Mouse (Mus musculus): ENCODE data around the gene Fhad1. TPM values are rescaled to one million over a fixed set of nuclear protein-coding genes. Genes with fewer than 3 reads are reported as not detected.

Gene Fhad1
- total RNA-seq, 2 experiments from 2014 or later = 8.6 to 9.7 TPM

DNA sequence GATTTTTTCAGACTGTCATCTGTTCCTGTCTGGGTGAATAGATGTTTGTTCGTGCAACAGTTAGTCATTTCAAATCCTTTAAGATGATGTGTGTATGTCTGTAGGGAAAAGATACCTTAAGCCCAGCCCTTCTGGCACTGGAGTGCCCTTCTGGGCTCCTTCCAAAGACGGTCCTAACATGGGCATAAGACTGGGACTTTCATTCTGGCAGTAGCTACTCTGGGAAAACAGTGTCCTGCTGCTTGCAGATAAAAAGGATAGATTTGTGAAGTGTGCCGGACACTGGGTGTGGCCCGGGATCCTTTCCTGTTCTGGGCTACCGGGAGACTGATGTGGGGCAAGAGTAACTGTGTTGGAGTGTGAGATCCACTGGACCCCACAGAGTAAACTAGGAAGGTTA, 132.9 kb downstream of the Fhad1 start:
- DNase-seq = no peak

DNA sequence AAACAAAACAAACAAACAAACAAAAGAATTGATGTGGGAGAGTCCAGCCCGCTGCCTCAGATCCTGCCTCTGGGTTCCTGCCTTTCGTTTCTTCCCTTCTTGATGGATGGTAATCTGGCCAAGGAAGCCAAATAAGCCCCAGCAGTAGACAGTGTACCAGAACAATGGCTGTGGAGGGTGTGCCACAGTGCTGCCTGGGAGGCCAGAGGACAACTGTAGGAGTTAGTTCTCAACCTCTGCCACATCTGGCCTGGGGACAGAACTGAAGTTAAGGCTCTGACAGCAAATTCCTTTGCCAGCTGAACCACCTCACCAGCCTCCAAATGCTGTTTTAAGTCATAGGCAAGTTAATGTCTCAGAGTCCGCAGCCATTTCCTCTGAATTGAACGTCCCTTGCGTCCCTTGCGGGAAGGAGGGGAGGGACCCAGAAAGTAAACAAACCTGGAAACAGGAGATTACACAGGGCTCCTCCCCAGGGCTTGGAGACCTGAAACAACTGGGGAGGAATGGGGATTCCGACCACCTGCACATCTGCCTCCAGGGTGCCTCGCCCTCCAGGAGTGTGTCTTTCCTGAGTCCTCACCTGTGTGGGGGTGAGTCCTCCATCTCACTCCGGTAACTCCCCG, 133.5 kb downstream of the Fhad1 start:
- no peak for DNase-seq

DNA sequence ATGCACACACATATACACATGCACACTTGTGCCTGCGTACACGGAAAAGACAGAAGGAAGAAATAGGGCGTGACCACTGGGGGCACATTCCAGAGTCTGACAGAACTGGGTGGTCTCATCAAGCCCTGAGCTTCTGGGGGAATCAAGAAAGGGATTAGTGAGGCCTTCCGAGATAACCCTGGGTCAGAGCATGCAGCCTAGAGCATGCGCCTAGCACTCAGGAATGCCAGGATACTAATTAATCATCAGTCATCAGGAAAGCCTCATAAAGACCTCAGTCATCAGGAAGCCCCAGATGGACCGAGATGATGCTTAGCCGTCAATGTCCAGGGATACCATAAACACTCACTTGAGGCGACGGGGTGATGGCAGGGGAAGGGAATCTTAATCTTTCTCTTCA, 135.0 kb downstream of the Fhad1 start:
- no peak for DNase-seq

DNA sequence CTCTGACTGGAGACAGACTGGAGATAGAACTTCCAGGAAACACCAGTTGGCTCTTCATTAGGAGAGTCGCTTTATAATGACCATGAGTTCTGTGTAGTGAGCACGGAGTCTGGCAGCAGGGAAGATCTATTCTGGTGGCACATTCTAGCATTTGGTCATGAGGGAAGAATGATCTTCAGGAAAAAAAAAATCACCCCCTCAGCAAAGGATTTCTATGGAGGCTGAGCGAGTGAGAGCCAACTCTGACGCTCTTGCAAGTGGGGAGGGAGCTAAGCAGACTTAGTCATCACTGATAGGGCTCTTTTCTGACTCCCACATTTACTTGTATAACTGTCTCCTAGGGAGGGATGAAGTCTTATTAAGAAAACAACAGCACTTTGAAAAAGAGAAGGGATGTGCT, 135.8 kb downstream of the Fhad1 start:
- no peak for DNase-seq

DNA sequence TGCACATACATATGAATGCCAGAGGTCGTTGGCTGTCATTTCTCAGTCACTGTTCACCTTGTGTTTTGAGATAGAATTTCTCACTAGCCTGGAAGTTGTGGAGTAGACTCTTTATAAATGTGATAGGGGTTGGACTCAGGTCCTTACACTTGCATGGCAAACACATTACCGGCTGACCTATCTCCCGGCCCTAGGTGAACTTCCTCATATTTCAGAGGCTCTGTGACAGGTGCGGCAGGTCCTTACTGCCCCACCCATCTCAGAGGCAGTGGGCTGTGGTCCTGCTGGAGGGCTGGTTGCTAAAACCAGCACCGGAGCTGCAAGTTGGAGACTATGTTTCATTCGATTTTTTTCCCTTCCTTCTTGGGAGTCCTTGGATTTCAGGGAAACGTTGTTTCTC, 136.3 kb downstream of the Fhad1 start:
- DNase-seq = no peak

DNA sequence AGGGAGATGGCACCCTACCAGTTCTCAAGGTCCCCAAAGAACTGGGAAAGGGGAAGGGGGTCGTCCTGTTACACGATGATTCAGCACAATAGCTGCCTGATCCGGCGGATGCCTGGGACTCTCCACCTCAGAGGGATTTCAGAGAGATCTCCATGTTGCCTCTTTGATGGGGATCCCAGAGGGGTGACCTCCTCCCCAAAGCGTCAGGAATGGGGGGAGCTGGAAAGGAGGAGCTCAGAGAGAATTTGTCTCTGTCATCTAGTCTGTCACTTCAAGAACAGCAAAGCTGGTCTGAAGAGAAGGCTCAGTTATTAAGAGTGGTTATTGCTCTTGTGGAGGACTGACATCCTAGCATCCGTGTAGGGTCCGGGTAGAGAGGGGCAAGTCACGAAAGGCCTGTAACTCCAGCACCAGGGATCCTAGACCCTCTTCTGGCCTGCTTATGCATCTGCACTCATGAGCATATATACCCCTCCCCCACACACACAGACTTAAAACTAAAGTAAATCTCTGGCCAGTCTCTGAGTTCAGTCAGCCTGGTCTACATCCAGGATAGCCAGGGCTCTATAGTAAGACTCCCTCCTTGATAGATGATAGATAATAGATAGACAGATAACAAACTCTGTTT, 139.3 kb downstream of the Fhad1 start:
- no peak for DNase-seq

DNA sequence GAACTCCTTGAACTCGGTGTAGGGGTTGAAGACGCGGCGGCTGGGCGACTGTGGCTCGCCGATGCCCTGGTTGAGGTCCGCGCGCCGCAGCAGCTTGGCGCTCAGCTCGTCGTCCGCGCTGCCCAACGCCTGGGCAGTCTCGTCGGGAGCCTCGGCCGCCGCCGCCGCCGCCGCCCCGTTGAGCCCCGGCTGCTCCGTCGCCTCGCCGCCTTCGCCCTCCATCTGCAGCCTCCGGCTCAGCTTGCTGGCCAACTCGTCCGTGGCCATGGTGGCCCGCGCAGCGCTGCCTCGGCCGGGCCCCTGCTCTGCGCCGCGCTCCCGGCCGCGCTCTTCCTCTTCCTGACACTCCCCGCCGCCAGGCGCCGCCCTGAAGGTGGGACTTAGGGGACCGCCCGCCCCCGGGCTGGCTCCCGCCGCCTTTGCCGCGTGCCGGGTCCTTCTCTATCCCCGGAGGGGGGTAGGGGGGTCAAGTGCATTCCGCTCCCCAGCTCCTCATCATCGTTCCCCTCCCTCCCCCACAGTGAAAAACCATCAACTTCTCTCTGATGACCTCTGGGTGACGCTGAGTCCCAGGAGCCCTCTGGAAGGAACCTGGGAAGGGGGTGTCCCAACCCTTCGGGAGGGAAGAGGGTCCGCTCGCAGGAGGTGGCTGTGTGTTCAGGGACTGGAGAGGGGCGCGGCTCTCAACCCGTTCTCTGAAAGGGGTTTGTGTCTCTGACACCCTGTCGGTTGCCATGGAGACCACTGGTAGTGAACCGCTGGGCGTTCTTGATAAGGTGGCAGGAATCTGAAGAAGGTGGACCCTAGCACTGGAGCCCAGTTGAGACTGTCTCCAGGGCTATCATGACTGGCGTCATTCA, 140.1 kb downstream of the Fhad1 start, which contains the start of gene Efhd2:
Gene Efhd2, minus strand, starts transcription at position 320 of the 860 bp plus-strand sequence.
- DNase-seq = peak; percentile 78 to 81

DNA sequence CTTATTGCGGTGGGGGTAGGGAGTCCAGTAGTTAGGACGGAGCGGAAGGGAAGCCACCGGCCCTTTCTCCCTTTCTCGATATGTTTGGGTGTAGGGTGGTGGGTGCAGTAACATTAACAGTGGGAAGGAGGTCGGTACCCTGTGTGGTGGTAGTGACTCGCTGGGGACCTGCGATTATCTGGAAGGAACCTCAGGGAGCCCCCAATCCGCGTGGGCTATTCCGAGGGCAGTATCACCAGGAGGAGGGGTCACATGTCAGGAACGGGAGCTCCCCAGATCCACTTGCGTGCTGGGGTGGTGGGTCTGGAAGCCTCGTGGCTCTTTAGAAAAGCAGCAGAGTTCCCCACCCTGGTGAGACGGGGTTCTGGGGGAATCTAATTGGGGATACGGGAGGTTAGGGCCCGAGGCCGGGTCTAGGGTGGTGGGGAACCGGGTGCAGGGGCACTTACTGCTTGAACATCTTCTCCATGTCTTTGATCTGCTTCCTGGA, 140.7 kb downstream of the Fhad1 start:
- DNase-seq = no peak

DNA sequence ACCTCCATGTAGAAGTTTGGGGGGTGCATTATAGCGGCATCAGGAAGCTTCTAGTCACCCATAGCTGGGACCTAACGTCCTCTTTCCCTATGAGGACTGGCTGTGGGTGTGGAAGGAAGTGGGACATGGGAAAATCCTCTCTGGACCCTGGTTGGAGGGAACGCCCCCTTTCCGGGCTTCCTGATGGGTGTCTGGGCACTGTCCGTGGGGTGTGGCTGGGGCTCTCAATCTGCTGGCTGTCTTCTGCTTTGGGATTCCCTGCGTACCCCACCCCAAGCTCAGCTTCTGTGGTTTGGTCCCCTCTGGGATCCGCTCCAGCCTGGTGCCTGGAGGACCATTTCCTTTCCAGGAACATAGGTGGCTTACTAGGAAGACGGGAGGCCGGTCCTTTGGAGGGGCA, 141.9 kb downstream of the Fhad1 start:
- no peak for DNase-seq

DNA sequence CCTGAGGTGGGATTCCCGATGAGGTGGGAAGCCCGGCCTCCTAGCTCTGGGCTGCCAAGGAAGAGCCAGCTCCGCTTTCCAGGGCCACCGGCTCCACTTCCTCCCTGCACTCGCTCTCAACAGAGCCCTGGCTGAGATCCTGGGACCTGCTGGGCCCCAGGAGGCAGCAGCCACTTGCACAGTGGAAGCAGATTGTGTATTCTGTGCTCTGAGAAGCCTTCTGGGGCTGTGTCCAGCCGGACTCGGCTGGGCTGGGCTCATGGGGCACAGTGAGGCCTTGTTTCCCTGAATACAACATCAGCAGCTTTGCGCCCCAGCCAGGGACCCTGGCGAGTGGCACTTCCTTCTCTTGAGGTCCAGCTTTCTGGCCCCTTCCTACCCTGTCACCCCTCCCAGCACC, 143.0 kb downstream of the Fhad1 start:
- DNase-seq = peak in 1 of 2 experiments; percentile 79

DNA sequence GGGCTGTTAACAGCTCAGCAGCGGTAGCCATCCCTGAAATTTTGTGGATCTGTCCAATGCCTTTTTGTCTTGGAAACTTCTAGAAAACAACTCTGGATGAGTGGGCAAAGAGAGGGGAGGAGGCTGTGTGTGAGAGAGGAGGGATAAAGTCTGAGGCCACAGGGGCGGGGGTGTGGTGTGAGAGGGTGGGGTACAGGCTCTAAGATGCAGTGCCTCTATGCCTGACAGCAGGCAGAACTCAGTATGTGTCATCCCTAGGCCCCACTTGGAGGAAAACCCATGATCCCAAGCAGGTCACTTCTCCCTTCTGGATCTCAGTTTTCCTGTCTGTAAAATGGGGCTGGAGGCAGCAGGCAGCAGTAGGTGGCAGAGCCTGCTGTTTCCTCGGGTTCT, 143.6 kb downstream of the Fhad1 start:
- no peak for DNase-seq

DNA sequence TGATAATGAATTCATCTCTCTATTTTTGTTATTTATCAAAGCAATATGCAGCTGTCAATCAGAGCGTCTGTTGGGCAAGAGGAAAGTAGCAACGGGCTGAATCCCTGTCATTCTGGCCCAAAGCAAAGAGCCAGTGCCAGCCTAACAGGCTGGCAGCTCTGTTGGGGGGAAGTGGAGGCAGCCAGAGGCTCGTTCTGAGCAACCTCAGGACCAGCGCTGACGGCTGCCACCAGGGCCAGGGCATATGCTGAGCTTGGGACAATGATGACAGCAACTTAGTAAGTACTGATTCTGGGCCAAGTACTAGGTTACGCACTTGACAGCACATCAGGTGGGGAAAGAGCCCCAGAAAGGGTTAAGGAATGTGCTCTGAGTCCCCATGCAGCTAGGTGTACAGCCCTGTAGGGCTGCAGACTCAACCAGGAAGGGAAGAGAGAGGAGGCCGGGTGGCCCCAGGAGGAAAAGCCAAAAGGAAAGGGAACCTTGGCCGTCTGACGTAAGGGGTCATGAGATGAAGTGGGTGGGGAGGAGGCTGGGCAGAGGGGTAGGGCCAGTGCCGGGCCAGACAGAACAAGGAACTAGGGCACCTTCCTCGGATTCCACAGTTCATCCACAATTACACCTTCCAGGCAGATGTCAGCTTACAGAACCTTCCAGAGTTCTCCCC, 144.1 kb downstream of the Fhad1 start:
- DNase-seq = no peak

DNA sequence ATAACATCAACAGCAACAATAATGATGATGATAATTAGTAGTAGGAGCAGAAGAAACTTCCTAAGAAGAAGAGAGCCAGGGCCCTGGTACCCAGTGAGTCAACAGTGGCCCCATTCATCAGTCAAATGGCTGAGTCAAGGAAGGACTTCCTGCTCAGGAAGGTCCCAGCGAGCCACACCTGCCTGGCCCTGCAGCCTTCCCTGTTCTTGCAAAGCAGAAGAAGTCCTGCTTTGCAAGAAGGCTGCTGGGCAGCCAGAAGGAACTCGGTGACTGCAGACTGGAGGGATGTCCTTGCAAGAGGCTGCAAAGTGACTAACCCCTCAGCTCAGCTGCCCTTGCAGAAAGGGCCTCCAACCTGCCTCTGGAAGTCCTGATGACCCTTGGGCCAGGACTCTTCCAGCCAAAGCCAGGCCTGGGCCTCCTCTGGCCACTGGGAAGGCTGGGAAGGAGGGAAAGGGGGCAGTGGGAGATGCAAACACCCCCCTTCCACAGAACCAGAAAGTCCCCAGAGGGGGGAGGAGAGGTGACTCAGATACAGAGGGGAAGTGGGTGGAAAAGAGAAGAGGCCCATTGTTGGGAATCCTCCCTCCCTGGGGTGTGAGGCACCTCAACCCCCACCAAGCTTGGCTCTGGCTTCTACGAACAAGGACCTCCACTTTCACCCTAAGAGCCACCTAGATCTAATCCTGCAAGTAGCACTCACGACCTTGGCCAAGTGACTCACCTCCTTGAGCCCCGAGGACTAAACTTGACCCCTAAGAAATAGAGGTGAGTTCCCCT, 145.3 kb downstream of the Fhad1 start:
- no peak for DNase-seq

DNA sequence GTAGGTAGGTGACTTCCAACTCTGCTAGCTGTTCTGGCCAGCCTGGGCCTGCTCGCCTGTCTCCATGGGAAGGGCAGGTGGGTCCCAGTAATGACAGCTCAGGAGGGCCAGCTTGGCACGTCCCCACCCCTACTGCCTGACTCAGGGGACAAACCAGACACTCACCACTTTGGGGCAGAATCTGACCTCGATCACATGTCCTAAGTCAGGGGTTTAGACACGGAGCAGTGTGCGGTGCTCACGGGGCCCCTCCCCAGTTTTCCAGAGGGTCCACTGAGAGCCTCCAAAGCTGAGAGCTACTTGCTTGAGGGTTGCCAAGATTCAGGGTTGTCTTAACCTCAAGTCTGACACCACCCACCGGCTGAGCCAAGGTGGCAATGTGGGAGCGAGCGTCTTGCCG, 146.8 kb downstream of the Fhad1 start:
- DNase-seq = no peak

DNA sequence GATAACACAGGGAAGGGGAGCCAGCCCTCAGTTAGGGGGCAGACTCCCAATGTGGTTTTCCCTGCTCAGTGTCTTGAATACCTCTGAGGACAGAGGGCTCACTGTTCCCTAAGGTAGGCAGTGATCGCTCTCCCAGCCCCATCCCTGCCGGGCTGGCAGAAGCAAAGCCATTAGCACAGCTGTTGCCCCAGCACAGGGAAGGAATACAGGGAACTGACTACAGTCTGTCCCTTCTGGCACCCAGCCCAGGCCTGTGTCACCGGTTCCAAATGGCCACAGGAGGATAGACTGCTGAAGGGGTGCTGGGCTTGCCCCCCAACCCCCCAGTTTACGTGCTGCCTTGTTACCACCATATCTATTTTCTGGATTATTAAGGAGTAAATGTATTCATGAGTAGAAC, 147.4 kb downstream of the Fhad1 start:
- DNase-seq = no peak

DNA sequence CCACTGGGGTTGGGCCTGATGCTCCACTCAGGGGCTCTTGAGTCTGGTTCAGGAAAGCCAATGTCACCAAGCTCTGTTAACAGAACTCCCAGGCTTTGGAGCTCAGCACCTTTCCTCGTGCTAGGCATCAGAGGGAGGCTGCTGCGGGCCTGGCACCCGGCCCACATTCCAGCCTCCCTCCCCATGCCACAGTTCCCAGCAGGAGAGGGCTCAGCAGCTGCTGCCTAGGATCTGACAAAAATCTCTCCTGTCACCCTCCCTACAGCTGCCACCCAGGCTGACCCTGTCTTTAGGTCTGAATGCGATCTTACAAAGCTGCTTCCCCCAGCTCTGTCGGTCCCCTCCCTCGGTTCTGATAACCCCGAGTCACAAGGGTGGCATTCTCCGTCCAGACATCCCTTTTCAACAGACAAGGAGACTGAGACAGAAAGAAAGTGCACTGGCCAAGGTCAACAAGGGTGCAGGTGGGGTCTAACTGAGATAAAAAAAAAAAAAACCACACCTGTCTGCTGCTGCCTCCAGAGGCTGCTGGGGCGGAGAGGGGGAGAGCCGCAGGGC, 147.9 kb downstream of the Fhad1 start:
- no peak for DNase-seq

DNA sequence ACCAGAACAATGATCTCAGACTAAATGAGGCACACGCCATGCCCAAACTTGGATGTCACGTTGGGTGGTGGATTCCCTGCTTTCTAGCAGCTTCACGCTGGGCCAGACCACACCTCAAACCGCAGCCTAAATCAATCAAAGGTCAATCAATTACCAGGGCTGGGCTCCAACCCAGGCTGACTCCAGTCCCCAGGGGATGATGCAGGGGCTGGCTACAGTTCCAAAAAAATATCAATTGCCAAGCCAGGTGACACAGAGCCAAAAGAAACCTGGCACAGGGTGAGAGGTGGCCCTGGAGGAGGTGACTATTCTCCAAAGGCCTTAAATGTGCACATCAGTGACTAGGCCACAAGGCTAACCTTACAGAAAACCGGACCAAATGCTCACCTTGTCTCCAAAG, 149.3 kb downstream of the Fhad1 start:
- no peak for DNase-seq

DNA sequence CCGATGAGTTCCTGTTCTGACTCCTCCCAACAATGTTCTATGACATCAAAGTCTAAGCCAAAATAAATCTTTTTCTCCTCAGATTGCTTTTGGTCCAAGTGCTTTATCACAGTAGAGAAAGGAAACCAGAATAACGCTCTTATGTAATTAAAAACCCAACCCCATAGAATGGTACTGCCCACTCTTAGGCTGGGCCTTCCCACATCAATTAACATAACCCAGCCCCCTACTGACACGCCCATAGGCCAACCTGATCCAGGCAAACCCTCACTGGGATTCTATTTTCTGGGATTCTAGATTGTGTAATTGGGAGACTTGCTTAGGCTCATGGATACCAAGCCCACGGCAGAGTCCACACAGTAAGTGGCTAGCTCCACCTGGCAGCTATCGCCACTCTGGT, 149.9 kb downstream of the Fhad1 start:
- DNase-seq = no peak

DNA sequence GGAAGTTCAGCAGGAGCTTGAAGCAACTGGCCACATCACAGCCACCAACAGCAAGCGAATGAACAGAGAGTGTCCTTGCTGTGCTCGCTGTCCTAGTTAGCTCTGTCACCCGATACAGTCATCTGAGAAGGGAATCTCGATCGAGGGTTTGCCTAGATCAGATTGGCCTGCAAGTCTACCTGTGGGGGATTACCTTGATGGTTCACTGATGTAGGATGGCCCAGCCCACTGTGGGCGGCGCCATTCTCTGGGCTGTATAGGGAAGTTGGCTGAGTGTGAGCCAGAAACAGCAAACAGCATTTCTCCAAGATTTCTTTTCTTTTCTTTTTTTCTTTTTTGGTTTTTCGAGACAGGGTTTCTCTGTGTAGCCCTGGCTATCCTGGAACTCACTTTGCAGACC, 150.4 kb downstream of the Fhad1 start:
- DNase-seq = no peak

DNA sequence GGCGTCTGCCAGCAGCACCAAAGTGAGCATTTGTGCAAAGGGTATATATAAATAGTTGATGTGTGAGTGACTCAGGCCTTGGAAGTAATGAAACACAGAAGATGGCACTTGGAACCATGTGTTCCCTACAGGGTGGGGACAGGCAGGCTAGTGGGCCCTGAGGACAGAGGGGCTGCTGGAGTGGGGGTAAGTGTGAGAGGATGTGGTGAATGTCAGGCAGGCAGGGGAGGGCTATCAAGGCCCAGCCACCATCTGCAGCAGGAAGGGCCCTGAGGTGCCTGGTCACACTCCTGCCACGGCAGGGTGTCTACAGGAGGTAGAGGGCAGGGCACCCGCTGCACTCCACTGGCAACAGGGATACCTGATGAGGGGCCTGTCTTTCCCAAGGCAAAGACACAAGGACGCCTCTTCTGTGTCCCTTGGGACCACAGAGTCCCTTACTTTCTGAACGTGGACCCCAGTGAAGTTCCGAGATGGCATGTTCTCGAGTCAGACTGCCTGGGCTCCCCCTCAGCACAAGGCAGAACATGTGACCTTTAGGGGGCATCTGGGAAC, 151.1 kb downstream of the Fhad1 start:
- no peak for DNase-seq

DNA sequence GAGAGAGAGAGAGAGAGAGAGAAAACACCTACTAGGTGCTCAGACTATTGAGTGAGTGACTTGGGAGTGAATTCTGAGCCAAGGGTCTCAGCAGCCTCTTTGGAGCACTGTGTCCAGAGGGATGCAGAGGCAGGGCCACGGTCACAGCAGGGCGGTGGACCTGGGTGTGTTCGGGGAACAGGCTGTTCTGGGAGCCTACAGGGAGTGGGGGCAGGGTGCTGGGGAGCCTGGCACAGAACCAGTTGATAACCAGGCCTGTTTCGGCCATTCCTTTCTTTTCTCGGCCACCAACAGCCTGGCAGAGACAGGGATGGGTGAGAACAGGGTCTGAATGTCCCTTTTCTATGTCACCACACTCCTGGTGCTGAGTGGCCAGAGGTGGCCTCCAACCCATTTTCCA, 152.0 kb downstream of the Fhad1 start:
- no peak for DNase-seq

Measured in layer of hippocampus, postnatal 36 days (tissue).